Mouse (Mus musculus): ENCODE measurements at regions not wholly inside any gene's neighbourhood (a gene's known extent, or its start where the extent isn't known, plus 50 kb on each side); places are given as distances from the start of the nearest gene placed in this dataset.

- 67% methylated on average over 2 of the region's 2 CpGs for WGBS
Measured at GRCm38 (mm10) chr6:12140596-12140995, 233.0 kb downstream of the Phf14 start.

GRCm38 (mm10) chr6:12145216-12145615, 237.6 kb downstream of the Phf14 start:
- H3K27ac ChIP-seq (ENCODE audit: low read length): no peak overlapping the region
- no peak overlapping the region for H3K4me3 ChIP-seq (replicated peaks; ENCODE audit: low read length)
- H3K9me3 ChIP-seq (replicated peaks; ENCODE audit: control insufficient read depth, low read length): no peaks in the 10 kb centered on the region
- no peaks in the 10 kb centered on the region for H3K27me3 ChIP-seq (ENCODE audit: control insufficient read depth, insufficient read depth, low read length)
- no peaks in the 10 kb centered on the region for H3K4me1 ChIP-seq (ENCODE audit: control insufficient read depth, insufficient read depth, low read length)
- no peak for ATAC-seq (ENCODE audit: insufficient read depth, low FRiP score)
- H3K4me2 ChIP-seq (ENCODE audit: low read depth, low read length): no peak overlapping the region
- no peak overlapping the region for H3K9ac ChIP-seq (ENCODE audit: low read length)
- WGBS: 62% methylated on average over 3 of the region's 3 CpGs
- H3K36me3 ChIP-seq (ENCODE audit: control insufficient read depth, insufficient read depth, low read length): no peaks in the 10 kb centered on the region

More at GRCm38 (mm10) chr6:12140596-12140995, 233.0 kb downstream of the Phf14 start:
- H3K27ac ChIP-seq (ENCODE audit: low read length): 0 out of 2 replicates have a peak overlapping the region, but pooled peaks have one; percentile 17
- no peak overlapping the region for H3K4me3 ChIP-seq (replicated peaks; ENCODE audit: low read length)
- no peak overlapping the region for H3K9ac ChIP-seq (ENCODE audit: low read length)
- H3K4me2 ChIP-seq (ENCODE audit: low read depth, low read length): no peak overlapping the region
- H3K27me3 ChIP-seq (ENCODE audit: control insufficient read depth, insufficient read depth, low read length): no peaks in the 10 kb centered on the region
- no peaks in the 10 kb centered on the region for H3K4me1 ChIP-seq (ENCODE audit: control insufficient read depth, insufficient read depth, low read length)
- ATAC-seq (ENCODE audit: insufficient read depth, low FRiP score): no peak
- H3K9me3 ChIP-seq (replicated peaks; ENCODE audit: control insufficient read depth, low read length): no peaks in the 10 kb centered on the region
- H3K36me3 ChIP-seq (ENCODE audit: control insufficient read depth, insufficient read depth, low read length): no peaks in the 10 kb centered on the region

GRCm38 (mm10) chr6:12150613-12151333, 243.2 kb downstream of the Phf14 start:
- Histone ChIP-seq H3K9me3 (replicated peaks; ENCODE audit: control insufficient read depth, low read length) (no peaks in the 10 kb centered on the region), H3K27ac (ENCODE audit: low read length) (no peak overlapping the region), H3K4me2 (ENCODE audit: low read depth, low read length) (no peak overlapping the region), H3K9ac (ENCODE audit: low read length) (no peak overlapping the region), H3K4me1 (ENCODE audit: control insufficient read depth, insufficient read depth, low read length) (no peaks in the 10 kb centered on the region), H3K27me3 (ENCODE audit: control insufficient read depth, insufficient read depth, low read length) (no peaks in the 10 kb centered on the region), H3K4me3 (replicated peaks; ENCODE audit: low read length) (no peak overlapping the region), H3K36me3 (ENCODE audit: control insufficient read depth, insufficient read depth, low read length) (no peaks in the 10 kb centered on the region)
- no peak for ATAC-seq (ENCODE audit: insufficient read depth, low FRiP score)
- 41% methylated on average over 3 of the region's 3 CpGs for WGBS

GRCm38 (mm10) chr6:12163971-12164370, 256.4 kb downstream of the Phf14 start:
- Histone ChIP-seq H3K9ac (ENCODE audit: low read length) (no peak overlapping the region), H3K36me3 (ENCODE audit: control insufficient read depth, insufficient read depth, low read length) (no peaks in the 10 kb centered on the region), H3K4me3 (replicated peaks; ENCODE audit: low read length) (no peak overlapping the region), H3K4me2 (ENCODE audit: low read depth, low read length) (no peak overlapping the region), H3K27me3 (ENCODE audit: control insufficient read depth, insufficient read depth, low read length) (no peaks in the 10 kb centered on the region), H3K4me1 (ENCODE audit: control insufficient read depth, insufficient read depth, low read length) (no peaks in the 10 kb centered on the region), H3K27ac (ENCODE audit: low read length) (no peak overlapping the region), H3K9me3 (replicated peaks; ENCODE audit: control insufficient read depth, low read length) (no peaks in the 10 kb centered on the region)
- ATAC-seq (ENCODE audit: insufficient read depth, low FRiP score): no peak
- 80% methylated on average over 1 of the region's 1 CpGs for WGBS

GRCm38 (mm10) chr6:12168533-12168932, 260.9 kb downstream of the Phf14 start:
- H3K27me3 ChIP-seq (ENCODE audit: control insufficient read depth, insufficient read depth, low read length): no peaks in the 10 kb centered on the region
- no peak overlapping the region for H3K4me3 ChIP-seq (replicated peaks; ENCODE audit: low read length)
- no peak overlapping the region for H3K4me2 ChIP-seq (ENCODE audit: low read depth, low read length)
- no peak overlapping the region for H3K27ac ChIP-seq (ENCODE audit: low read length)
- H3K36me3 ChIP-seq (ENCODE audit: control insufficient read depth, insufficient read depth, low read length): no peaks in the 10 kb centered on the region
- ATAC-seq (ENCODE audit: insufficient read depth, low FRiP score): no peak
- WGBS: 59% methylated on average over 1 of the region's 1 CpGs
- H3K9me3 ChIP-seq (replicated peaks; ENCODE audit: control insufficient read depth, low read length): no peaks in the 10 kb centered on the region
- H3K9ac ChIP-seq (ENCODE audit: low read length): no peak overlapping the region
- H3K4me1 ChIP-seq (ENCODE audit: control insufficient read depth, insufficient read depth, low read length): no peaks in the 10 kb centered on the region

- Histone ChIP-seq H3K9me3 (replicated peaks; ENCODE audit: control insufficient read depth, low read length) (no peaks in the 10 kb centered on the region), H3K4me1 (ENCODE audit: control insufficient read depth, insufficient read depth, low read length) (no peaks in the 10 kb centered on the region), H3K36me3 (ENCODE audit: control insufficient read depth, insufficient read depth, low read length) (no peaks in the 10 kb centered on the region), H3K9ac (ENCODE audit: low read length) (no peak overlapping the region), H3K27ac (ENCODE audit: low read length) (no peak overlapping the region), H3K4me2 (ENCODE audit: low read depth, low read length) (no peak overlapping the region), H3K4me3 (replicated peaks; ENCODE audit: low read length) (no peak overlapping the region), H3K27me3 (ENCODE audit: control insufficient read depth, insufficient read depth, low read length) (no peaks in the 10 kb centered on the region)
- 67% methylated on average over 7 of the region's 7 CpGs for WGBS
- ATAC-seq (ENCODE audit: insufficient read depth, low FRiP score): no peak
Measured at GRCm38 (mm10) chr6:12169431-12169830, 261.8 kb downstream of the Phf14 start.

- Histone ChIP-seq H3K4me3 (replicated peaks; ENCODE audit: low read length) (no peak overlapping the region), H3K4me1 (ENCODE audit: control insufficient read depth, insufficient read depth, low read length) (no peaks in the 10 kb centered on the region), H3K4me2 (ENCODE audit: low read depth, low read length) (no peak overlapping the region), H3K27me3 (ENCODE audit: control insufficient read depth, insufficient read depth, low read length) (no peaks in the 10 kb centered on the region), H3K36me3 (ENCODE audit: control insufficient read depth, insufficient read depth, low read length) (no peaks in the 10 kb centered on the region), H3K27ac (ENCODE audit: low read length) (peak overlapping the region; percentile 51; the same call in 1 of the 2 replicates), H3K9ac (ENCODE audit: low read length) (no peak overlapping the region), H3K9me3 (replicated peaks; ENCODE audit: control insufficient read depth, low read length) (no peaks in the 10 kb centered on the region)
- ATAC-seq (ENCODE audit: insufficient read depth, low FRiP score): no peak
- WGBS: 70% methylated on average over 4 of the region's 4 CpGs
Measured at GRCm38 (mm10) chr6:12170722-12171121, 263.1 kb downstream of the Phf14 start.

- Histone ChIP-seq H3K36me3 (ENCODE audit: control insufficient read depth, insufficient read depth, low read length) (no peaks in the 10 kb centered on the region), H3K4me2 (ENCODE audit: low read depth, low read length) (no peak overlapping the region), H3K4me3 (replicated peaks; ENCODE audit: low read length) (no peak overlapping the region), H3K9ac (ENCODE audit: low read length) (no peak overlapping the region), H3K4me1 (ENCODE audit: control insufficient read depth, insufficient read depth, low read length) (no peaks in the 10 kb centered on the region), H3K27ac (ENCODE audit: low read length) (0 out of 2 replicates have a peak overlapping the region, but pooled peaks have one; percentile 51), H3K27me3 (ENCODE audit: control insufficient read depth, insufficient read depth, low read length) (no peaks in the 10 kb centered on the region), H3K9me3 (replicated peaks; ENCODE audit: control insufficient read depth, low read length) (no peaks in the 10 kb centered on the region)
- WGBS: 42% methylated on average over 2 of the region's 2 CpGs
- peak; percentile 71; the same call in 1 of the 2 replicates for ATAC-seq (ENCODE audit: insufficient read depth, low FRiP score)
Measured at GRCm38 (mm10) chr6:12171189-12171588, 263.6 kb downstream of the Phf14 start.

- Histone ChIP-seq H3K27ac (ENCODE audit: low read length) (no peak overlapping the region; the same call in 1 of the 2 replicates), H3K4me1 (ENCODE audit: control insufficient read depth, insufficient read depth, low read length) (no peaks in the 10 kb centered on the region), H3K4me2 (ENCODE audit: low read depth, low read length) (no peak overlapping the region), H3K4me3 (replicated peaks; ENCODE audit: low read length) (no peak overlapping the region), H3K9ac (ENCODE audit: low read length) (no peak overlapping the region), H3K36me3 (ENCODE audit: control insufficient read depth, insufficient read depth, low read length) (no peaks in the 10 kb centered on the region), H3K27me3 (ENCODE audit: control insufficient read depth, insufficient read depth, low read length) (no peaks in the 10 kb centered on the region), H3K9me3 (replicated peaks; ENCODE audit: control insufficient read depth, low read length) (no peaks in the 10 kb centered on the region)
- ATAC-seq (ENCODE audit: insufficient read depth, low FRiP score): no peak
Measured at GRCm38 (mm10) chr6:12177996-12178395, 270.4 kb downstream of the Phf14 start.

Measured in stomach, embryonic 16.5 days (tissue).